Mouse (Mus musculus) macrophage (primary cell): Measurements from ENCODE around the gene Mcl1. TPM values are rescaled to one million over a fixed set of nuclear protein-coding genes. Genes with fewer than 3 reads are reported as not detected.
"Not testable (repeated sequence)": the region's sequence is repeated elsewhere in the genome, so short reads cannot be mapped to it uniquely, and the experiment has no call there.

Experiments
- H3K27ac ChIP-seq: fragments of 350-480 bp; formaldehyde crosslinking; 2 replicates; pipeline ENCODE4 v1.9.0; 2021
- H3K36me3 ChIP-seq: fragments of 350-480 bp; formaldehyde crosslinking; 2 replicates; pipeline ENCODE4 v1.9.0; 2021; ENCODE audit errors: inconsistent target
- H3K4me3 ChIP-seq: fragments of 350-480 bp; formaldehyde crosslinking; 2 replicates; pipeline ENCODE4 v1.9.0; 2021; ENCODE audit errors: inconsistent target
- H3K79me2 ChIP-seq: fragments of 350-480 bp; formaldehyde crosslinking; 2 replicates; pipeline ENCODE4 v1.9.0; 2021; ENCODE audit errors: inconsistent target
- WGBS: methylation state at CpG from one replicate; pipeline ENCODE4 v1.1.7; 2026; ENCODE audit warnings: inconsistent platforms; ENCODE audit not compliant: missing documents; 5-methylcytosine and 5-hydroxymethylcytosine counted together
- polyA plus RNA-seq: library from polyadenylated mRNA; stranded (reverse); fragments of 250-400 nt; gene quantifications from 3 replicates; pipeline ENCODE4 v1.2.4, GENCODE M21; 2018; ENCODE audit warnings: inconsistent platforms
- total RNA-seq, 78 experiments: library from RNA; depleted of rRNA; stranded (reverse); fragments of 250-400 nt; gene quantifications; 1 replicate in 9 of 78; 2 replicates in 24 of 78; 3 replicates in 43 of 78; 4 replicates in 2 of 78; pipeline ENCODE4 v1.2.4; 2018; ENCODE audit warnings: inconsistent platforms in 56 of 78

The Mcl1 gene
- 1,000 to 10,000 TPM in 10 of 26 experiments, 100 to 1,000 TPM in 16; 471 to 2,042 (median 842) TPM for total RNA-seq (2018; cell fraction: chromatin; rRNA removed)
- total RNA-seq (2018; cell fraction: cytosol; rRNA removed): 1,000 to 10,000 TPM in 4 of 26 experiments, 100 to 1,000 TPM in 22; 492 to 1,133 (median 611) TPM
- total RNA-seq (2018; cell fraction: nucleus; rRNA removed): 1,000 to 10,000 TPM in 21 of 26 experiments, 100 to 1,000 TPM in 5; 701 to 2,394 (median 1,238) TPM
- 251 to 507 TPM (median 488 TPM) in 3 replicates for polyA plus RNA-seq

GRCm38 (mm10) chr3:95658236-95658867 lies at the start of gene Mcl1:
Mcl1 (plus strand) TSS chr3:95658788.
- H3K79me2 ChIP-seq: peaks cover 84% of the 10 kb centered on the region
- H3K4me3 ChIP-seq: peak within 1 kb of the TSS; percentile 90
- H3K27ac ChIP-seq: peak within 1 kb of the TSS; percentile 97
- H3K36me3 ChIP-seq: no peaks in the 10 kb centered on the region
- under 1% methylated on average over 38 of the region's 43 CpGs for WGBS

DNA sequence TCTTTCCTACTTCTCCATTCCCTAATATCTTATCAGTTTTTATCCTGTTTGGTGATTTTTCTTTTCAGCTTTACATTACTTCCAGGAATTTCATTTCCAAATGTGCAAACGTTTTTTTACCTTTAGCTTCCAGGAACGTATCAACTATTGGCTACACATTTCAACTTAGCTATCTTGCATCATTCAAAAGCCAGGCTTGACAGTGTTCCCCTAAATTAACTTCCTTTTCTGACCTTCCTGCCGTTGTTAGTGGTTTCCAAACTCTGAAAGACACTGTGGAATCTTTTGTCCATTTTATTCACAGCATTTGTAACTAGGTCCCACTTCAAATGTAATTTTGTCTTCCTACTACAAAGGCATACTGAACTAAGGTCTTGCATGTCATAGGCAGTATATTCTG lies 49.4 kb upstream of the Mcl1 start:
- peaks cover 51% of the 10 kb centered on the region for H3K36me3 ChIP-seq
- WGBS: 4% methylated on average over 3 of the region's 3 CpGs
- H3K27ac ChIP-seq: no peak overlapping the region
- H3K79me2 ChIP-seq: peaks cover 8% of the 10 kb centered on the region; the same call in 1 of the 2 replicates
- no peak overlapping the region for H3K4me3 ChIP-seq

GRCm38 (mm10) chr3:95613996-95614395 lies 44.6 kb upstream of the Mcl1 start:
- Histone ChIP-seq H3K27ac (no peak overlapping the region), H3K79me2 (no peaks in the 10 kb centered on the region)

GRCm38 (mm10) chr3:95618511-95618910 lies 40.1 kb upstream of the Mcl1 start:
- Histone ChIP-seq H3K79me2 (no peaks in the 10 kb centered on the region), H3K4me3 (no peak overlapping the region), H3K27ac (no peak overlapping the region), H3K36me3 (peaks cover 50% of the 10 kb centered on the region)
- 86% methylated on average over 1 of the region's 1 CpGs for WGBS

More at GRCm38 (mm10) chr3:95613996-95614395, 44.6 kb upstream of the Mcl1 start:
- WGBS: 100% methylated on average over 1 of the region's 1 CpGs
- peaks cover 54% of the 10 kb centered on the region; the same call in 1 of the 2 replicates for H3K36me3 ChIP-seq
- H3K4me3 ChIP-seq: no peak overlapping the region

- Histone ChIP-seq H3K36me3 (peaks cover 33% of the 10 kb centered on the region), H3K79me2 (peaks cover 11% of the 10 kb centered on the region), H3K27ac (no peak overlapping the region), H3K4me3 (no peak overlapping the region)
- WGBS: 88% methylated on average over 1 of the region's 1 CpGs
Measured at GRCm38 (mm10) chr3:95621241-95621640, 37.3 kb upstream of the Mcl1 start.

- peaks cover 23% of the 10 kb centered on the region for H3K79me2 ChIP-seq
- not testable (repeated sequence) for H3K27ac ChIP-seq, H3K4me3 ChIP-seq
- peaks cover 21% of the 10 kb centered on the region for H3K36me3 ChIP-seq
- WGBS: 95% methylated on average over 8 of the region's 20 CpGs
Measured at GRCm38 (mm10) chr3:95622421-95622820, 36.2 kb upstream of the Mcl1 start.

DNA sequence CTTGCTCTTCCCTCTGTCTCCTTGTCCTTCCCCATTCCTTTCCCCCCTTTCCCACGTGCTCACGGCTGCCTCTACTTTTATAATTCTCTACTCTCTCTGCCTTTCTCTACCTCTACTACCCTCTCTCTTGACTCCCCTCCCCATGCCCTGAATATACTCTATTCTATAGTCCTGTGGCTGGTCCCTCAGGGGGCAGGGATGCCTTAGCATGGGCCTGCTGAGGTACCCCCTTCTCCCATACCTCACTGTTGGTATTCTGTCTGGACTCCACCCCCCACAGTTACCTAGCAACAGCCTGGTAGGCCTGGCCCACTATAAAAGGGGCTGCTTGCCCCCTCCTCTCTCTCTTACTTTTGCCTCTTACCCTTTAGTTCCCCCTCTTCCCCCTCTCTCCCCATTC lies 35.0 kb upstream of the Mcl1 start:
- WGBS: 80% methylated on average over 2 of the region's 2 CpGs
- no peak overlapping the region for H3K4me3 ChIP-seq
- H3K36me3 ChIP-seq: peaks cover 21% of the 10 kb centered on the region
- H3K27ac ChIP-seq: no peak overlapping the region
- H3K79me2 ChIP-seq: peaks cover 34% of the 10 kb centered on the region

DNA sequence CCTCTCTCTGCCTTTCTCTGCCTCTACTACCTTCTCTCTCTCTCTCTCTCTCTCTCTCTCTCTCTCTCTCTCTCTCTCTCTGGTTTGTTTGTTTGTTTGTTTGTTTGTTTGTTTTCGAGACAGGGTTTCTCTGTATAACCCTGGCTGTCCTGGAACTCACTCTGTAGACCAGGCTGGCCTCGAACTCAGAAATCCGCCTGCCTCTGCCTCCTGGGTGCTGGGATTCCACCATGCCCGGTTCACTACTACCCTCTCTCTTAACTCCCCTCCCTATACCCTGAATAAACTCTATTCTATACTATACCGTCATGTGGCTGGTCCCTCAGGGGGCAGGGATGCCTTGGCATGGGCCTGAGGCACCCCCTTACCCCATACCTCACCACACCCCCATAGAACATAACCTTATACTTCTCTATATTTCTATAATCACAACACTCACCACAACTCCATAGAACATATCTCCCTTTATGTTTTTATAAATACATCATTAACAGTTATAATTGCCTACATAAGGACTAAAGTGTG lies 34.5 kb upstream of the Mcl1 start:
- Histone ChIP-seq H3K79me2 (peaks cover 39% of the 10 kb centered on the region), H3K4me3 (peak overlapping the region; percentile 75), H3K36me3 (peaks cover 23% of the 10 kb centered on the region), H3K27ac (peak overlapping the region; percentile 80)
- 69% methylated on average over 2 of the region's 5 CpGs for WGBS

GRCm38 (mm10) chr3:95624628-95625503 lies 33.7 kb upstream of the Mcl1 start, which contains the start of gene Ensa:
Ensa (plus strand) TSS chr3:95624993.
- Histone ChIP-seq H3K4me3 (peak within 1 kb of the TSS; percentile 75), H3K27ac (peak within 1 kb of the TSS; percentile 80), H3K36me3 (peaks cover 26% of the 10 kb centered on the region), H3K79me2 (peaks cover 47% of the 10 kb centered on the region)
- WGBS: 2% methylated on average over 42 of the region's 44 CpGs

DNA sequence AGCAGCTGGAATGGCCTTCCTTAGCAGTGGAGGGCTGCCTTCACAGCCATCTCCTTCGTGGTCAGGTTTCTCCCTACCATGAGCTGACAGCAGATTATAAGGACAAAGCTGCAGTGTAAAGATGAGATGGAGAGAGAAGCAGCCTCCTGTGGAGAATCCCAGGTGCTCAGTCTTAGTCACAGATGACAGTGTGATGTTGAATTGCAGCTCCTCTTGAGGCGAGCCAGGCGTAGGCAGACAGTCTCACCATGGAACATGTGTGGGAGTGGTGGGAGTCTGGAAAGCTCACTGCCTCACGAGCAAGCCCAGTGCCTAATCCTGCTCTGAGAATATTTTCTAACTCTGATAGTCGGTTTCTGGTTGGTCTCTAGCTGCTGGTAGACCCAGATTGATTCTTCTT lies 30.8 kb upstream of the Mcl1 start:
- H3K4me3 ChIP-seq: no peak overlapping the region
- no peak overlapping the region for H3K27ac ChIP-seq
- WGBS: 96% methylated on average over 5 of the region's 5 CpGs
- peaks cover 26% of the 10 kb centered on the region for H3K36me3 ChIP-seq
- peaks cover 66% of the 10 kb centered on the region for H3K79me2 ChIP-seq

- 85% methylated on average over 4 of the region's 4 CpGs for WGBS
- peaks cover 28% of the 10 kb centered on the region for H3K36me3 ChIP-seq
- peaks cover 80% of the 10 kb centered on the region for H3K79me2 ChIP-seq
- no peak overlapping the region for H3K4me3 ChIP-seq
- H3K27ac ChIP-seq: peak overlapping the region; percentile 94; the same call in 1 of the 2 replicates
Measured at GRCm38 (mm10) chr3:95629755-95630154, 28.8 kb upstream of the Mcl1 start.

GRCm38 (mm10) chr3:95630856-95631255 lies 27.7 kb upstream of the Mcl1 start:
- Histone ChIP-seq H3K27ac (peak overlapping the region; percentile 94), H3K36me3 (peaks cover 30% of the 10 kb centered on the region), H3K79me2 (peaks cover 78% of the 10 kb centered on the region), H3K4me3 (no peak overlapping the region)
- WGBS: 23% methylated on average over 3 of the region's 3 CpGs

DNA sequence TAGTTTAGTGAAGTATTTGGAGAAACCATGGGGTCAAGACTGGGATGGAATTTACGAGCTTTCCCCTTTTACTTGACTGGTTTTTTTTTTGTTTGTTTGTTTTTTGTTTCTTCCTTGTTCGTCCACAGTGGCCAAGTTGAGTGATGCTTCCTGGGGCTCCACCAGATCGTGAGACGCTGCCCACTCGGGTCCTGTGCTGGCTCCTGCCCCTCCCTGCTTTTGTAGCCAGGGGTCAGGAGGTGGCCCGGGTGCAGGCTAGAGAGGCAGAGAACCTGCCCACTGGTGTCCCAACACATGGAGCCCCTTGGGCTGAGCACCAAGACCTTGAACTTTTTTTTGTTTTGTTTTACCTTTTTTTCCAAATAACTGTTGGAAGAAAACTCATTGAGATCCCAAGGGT lies 27.3 kb upstream of the Mcl1 start:
- Histone ChIP-seq H3K27ac (peak overlapping the region; percentile 94), H3K36me3 (peaks cover 30% of the 10 kb centered on the region), H3K79me2 (peaks cover 78% of the 10 kb centered on the region), H3K4me3 (no peak overlapping the region)
- WGBS: 82% methylated on average over 6 of the region's 6 CpGs
